29 mouse cellular contexts compared by ENCODE assay signal in the genomic region with DNA sequence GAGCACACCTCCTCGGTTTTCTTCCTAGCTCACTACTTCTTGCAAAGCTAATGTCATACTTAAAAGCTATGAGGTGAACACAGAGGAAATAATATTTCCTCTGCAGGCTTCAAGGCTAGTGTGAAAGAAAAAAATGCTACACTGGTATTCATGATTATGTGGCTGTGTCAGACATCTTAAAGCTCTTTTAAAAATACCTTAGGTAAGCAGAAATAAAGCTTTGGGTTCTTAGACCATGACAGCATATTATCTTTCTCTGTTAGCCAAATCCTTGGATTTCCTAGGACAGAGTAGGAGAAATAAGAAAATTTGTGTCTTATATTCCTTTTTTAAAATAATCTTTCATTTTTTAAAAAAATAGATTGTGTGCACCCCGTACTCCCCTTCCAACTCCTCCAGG.
"Had no signal": no experiment of that assay in that cellular context is flagged by ENCODE, and none has a peak within 500 bp of the region (broad histone marks: within the 10 kb centered on the region; RNA-seq: fewer than 3 reads in every experiment).

No protein-coding gene starts in this region.

- H3K4me1 ChIP-seq: heart, embryonic 10.5 days; heart, embryonic 12.5 days; hindbrain, embryonic 10.5 days; hindbrain, embryonic 12.5 days; intestine, embryonic 15.5 days; kidney, embryonic 15.5 days; limb, embryonic 10.5 days; limb, embryonic 12.5 days; liver, embryonic 13.5 days; liver, embryonic 15.5 days had no signal

- H3K27me3 ChIP-seq: heart, embryonic 12.5 days; hindbrain, embryonic 12.5 days; intestine, embryonic 15.5 days; kidney, embryonic 15.5 days; limb, embryonic 12.5 days; liver, embryonic 13.5 days; liver, embryonic 15.5 days had no signal

- ATAC-seq: hindbrain, embryonic 16.5 days; inflammation-experienced regulatory T-cells, adult 6 months; intestine, embryonic 15.5 days had no signal

- H3K4me2 ChIP-seq: heart, embryonic 12.5 days; hindbrain, embryonic 12.5 days; hindbrain, embryonic 14.5 days; intestine, embryonic 15.5 days; kidney, embryonic 15.5 days; limb, embryonic 12.5 days; liver, embryonic 11.5 days; liver, embryonic 13.5 days; liver, embryonic 15.5 days had no signal

- DNase-seq: gastrocnemius, adult 2 months; gastrocnemius, postnatal 10 days; gastrocnemius, postnatal 25 days; heart, adult 18-20 months; heart, postnatal 10 days; heart, postnatal 4 days; kidney, adult 11 months; kidney, adult 2 months; kidney, adult 9 months; kidney, postnatal 14 days; kidney, postnatal 36 days; layer of hippocampus, adult 9-11 months; layer of hippocampus, postnatal 36 days; liver; liver, embryonic 13.5 days had no signal

- H3K36me3 ChIP-seq: intestine, embryonic 15.5 days had no signal

- H3K9ac ChIP-seq: heart, embryonic 12.5 days; hindbrain, embryonic 12.5 days; hindbrain, embryonic 14.5 days; intestine, embryonic 15.5 days; kidney, embryonic 15.5 days; limb, embryonic 12.5 days; liver, embryonic 13.5 days; liver, embryonic 15.5 days had no signal

- H3K27ac ChIP-seq: gastrocnemius, adult 2 months; heart, embryonic 10.5 days; hindbrain, embryonic 10.5 days; hindbrain, embryonic 12.5 days; hindbrain, embryonic 14.5 days; intestine, embryonic 15.5 days; kidney, embryonic 15.5 days; kidney, postnatal 0 days; limb, embryonic 10.5 days; limb, embryonic 12.5 days; liver, embryonic 13.5 days; liver, embryonic 15.5 days had no signal

- H3K9me3 ChIP-seq: heart, embryonic 10.5 days; heart, embryonic 12.5 days; hindbrain, embryonic 10.5 days; hindbrain, embryonic 12.5 days; intestine, embryonic 15.5 days; kidney, embryonic 15.5 days; limb, embryonic 10.5 days; limb, embryonic 12.5 days; liver, embryonic 13.5 days; liver, embryonic 15.5 days had no signal

- H3K4me3 ChIP-seq: gastrocnemius, adult 2 months; heart, embryonic 10.5 days; heart, embryonic 12.5 days; hindbrain, embryonic 10.5 days; hindbrain, embryonic 12.5 days; intestine, embryonic 15.5 days; kidney, embryonic 15.5 days; limb, embryonic 10.5 days; limb, embryonic 12.5 days; liver, embryonic 13.5 days; liver, embryonic 15.5 days had no signal
